Mouse (Mus musculus): ENCODE results near the gene Tmem150c. TPM values are rescaled to one million over a fixed set of nuclear protein-coding genes. Genes with fewer than 3 reads are reported as not detected.

The Tmem150c gene
- polyA plus RNA-seq, 1 experiment from 2014 or later: 5.2 TPM

DNA sequence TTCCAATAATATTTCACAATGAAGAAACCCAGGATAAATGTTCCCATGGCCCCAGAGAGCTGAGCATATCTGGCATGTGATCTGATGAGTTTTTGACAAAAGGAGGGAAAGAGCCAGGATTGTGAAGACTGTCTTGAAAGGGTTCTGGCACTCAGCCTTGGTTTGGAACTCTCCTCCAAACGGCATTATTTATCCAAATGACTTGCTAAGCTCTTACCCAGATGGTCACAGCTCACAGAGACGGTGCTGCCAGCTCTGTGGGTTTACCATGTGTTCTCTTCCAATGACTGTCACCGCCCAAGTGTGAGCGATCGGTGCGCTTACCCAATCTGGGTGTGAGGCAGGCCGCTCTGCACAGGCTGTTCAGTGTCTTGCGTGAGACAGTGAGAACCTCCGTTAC lies 50.7 kb downstream of the Tmem150c start:
- no peak overlapping the region for H3K4me3 ChIP-seq (ENCODE audit: low read depth, low read length)
- no peaks in the 10 kb centered on the region for H3K36me3 ChIP-seq (ENCODE audit: control insufficient read depth, insufficient read depth, low read length)
- H3K4me1 ChIP-seq (ENCODE audit: control insufficient read depth, insufficient read depth, low read length): no peaks in the 10 kb centered on the region; the same call in 1 of the 2 replicates
- DNase-seq (ENCODE audit: low spot score) (peak; percentile 89), ATAC-seq (ENCODE audit: low read depth) (peak; percentile 70)
- H3K9ac ChIP-seq (ENCODE audit: low read depth, low read length): no peak overlapping the region
- no peak overlapping the region for H3K27ac ChIP-seq (replicated peaks; ENCODE audit: low read depth, low read length)
- H3K9me3 ChIP-seq (ENCODE audit: control insufficient read depth, low read length): no peaks in the 10 kb centered on the region
- H3K4me2 ChIP-seq (ENCODE audit: low read depth, low read length): no peak overlapping the region
- 68% methylated on average over 9 of the region's 9 CpGs for WGBS
- no peaks in the 10 kb centered on the region for H3K27me3 ChIP-seq (replicated peaks; ENCODE audit: control insufficient read depth, insufficient read depth, low read length)

- ATAC-seq (ENCODE audit: low read depth): no peak
- no peak overlapping the region for H3K27ac ChIP-seq (replicated peaks; ENCODE audit: low read depth, low read length)
- H3K9ac ChIP-seq (ENCODE audit: low read depth, low read length): no peak overlapping the region
- no peaks in the 10 kb centered on the region for H3K36me3 ChIP-seq (ENCODE audit: control insufficient read depth, insufficient read depth, low read length)
- no peak overlapping the region for H3K4me3 ChIP-seq (ENCODE audit: low read depth, low read length)
- no peaks in the 10 kb centered on the region for H3K9me3 ChIP-seq (ENCODE audit: control insufficient read depth, low read length)
- no peak for DNase-seq (ENCODE audit: low spot score)
- no peaks in the 10 kb centered on the region for H3K27me3 ChIP-seq (replicated peaks; ENCODE audit: control insufficient read depth, insufficient read depth, low read length)
- WGBS: 90% methylated on average over 1 of the region's 1 CpGs
- H3K4me2 ChIP-seq (ENCODE audit: low read depth, low read length): no peak overlapping the region
- H3K4me1 ChIP-seq (ENCODE audit: control insufficient read depth, insufficient read depth, low read length): no peaks in the 10 kb centered on the region
Measured at GRCm38 (mm10) chr5:100102395-100102794, 57.2 kb downstream of the Tmem150c start.

DNA sequence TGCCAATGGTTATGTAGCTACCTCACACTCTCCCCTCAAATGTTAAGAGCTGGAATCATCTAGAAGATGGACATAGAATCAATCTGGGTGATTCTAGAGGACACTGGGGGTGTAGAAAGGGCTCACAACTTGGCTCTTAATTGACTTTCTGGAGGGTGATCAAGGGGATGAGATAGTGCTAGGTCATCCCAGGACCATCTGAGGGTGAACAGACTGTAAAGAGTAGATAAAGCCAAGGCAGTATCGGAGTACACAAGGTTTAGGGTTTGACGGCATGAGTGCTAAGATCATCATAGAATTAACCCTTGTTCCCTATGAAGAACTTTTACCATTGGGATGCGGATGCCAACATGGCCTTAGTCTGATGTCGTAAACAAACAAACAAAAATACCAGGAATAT lies 61.6 kb downstream of the Tmem150c start:
- no peak overlapping the region for H3K27ac ChIP-seq (replicated peaks; ENCODE audit: low read depth, low read length)
- DNase-seq (ENCODE audit: low spot score) (no peak), ATAC-seq (ENCODE audit: low read depth) (no peak)
- H3K27me3 ChIP-seq (replicated peaks; ENCODE audit: control insufficient read depth, insufficient read depth, low read length): no peaks in the 10 kb centered on the region
- no peaks in the 10 kb centered on the region for H3K36me3 ChIP-seq (ENCODE audit: control insufficient read depth, insufficient read depth, low read length)
- no peak overlapping the region for H3K4me2 ChIP-seq (ENCODE audit: low read depth, low read length)
- no peaks in the 10 kb centered on the region for H3K9me3 ChIP-seq (ENCODE audit: control insufficient read depth, low read length)
- H3K9ac ChIP-seq (ENCODE audit: low read depth, low read length): no peak overlapping the region
- no peaks in the 10 kb centered on the region for H3K4me1 ChIP-seq (ENCODE audit: control insufficient read depth, insufficient read depth, low read length)
- WGBS: 91% methylated on average over 4 of the region's 4 CpGs
- no peak overlapping the region for H3K4me3 ChIP-seq (ENCODE audit: low read depth, low read length)

- ATAC-seq (ENCODE audit: low read depth) (no peak), DNase-seq (ENCODE audit: low spot score) (no peak)
- Histone ChIP-seq H3K4me3 (ENCODE audit: low read depth, low read length) (no peak overlapping the region), H3K4me1 (ENCODE audit: control insufficient read depth, insufficient read depth, low read length) (no peaks in the 10 kb centered on the region), H3K36me3 (ENCODE audit: control insufficient read depth, insufficient read depth, low read length) (no peaks in the 10 kb centered on the region), H3K4me2 (ENCODE audit: low read depth, low read length) (no peak overlapping the region), H3K27me3 (replicated peaks; ENCODE audit: control insufficient read depth, insufficient read depth, low read length) (no peaks in the 10 kb centered on the region), H3K27ac (replicated peaks; ENCODE audit: low read depth, low read length) (no peak overlapping the region), H3K9me3 (ENCODE audit: control insufficient read depth, low read length) (no peaks in the 10 kb centered on the region), H3K9ac (ENCODE audit: low read depth, low read length) (no peak overlapping the region)
- 58% methylated on average over 5 of the region's 5 CpGs for WGBS
Measured at GRCm38 (mm10) chr5:100096955-100097354, 62.7 kb downstream of the Tmem150c start.

GRCm38 (mm10) chr5:100091602-100092001 lies 68.0 kb downstream of the Tmem150c start:
- H3K9me3 ChIP-seq (ENCODE audit: control insufficient read depth, low read length): no peaks in the 10 kb centered on the region
- no peaks in the 10 kb centered on the region for H3K27me3 ChIP-seq (replicated peaks; ENCODE audit: control insufficient read depth, insufficient read depth, low read length)
- 0 out of 2 replicates have a peak, but pooled peaks cover 6% of the 10 kb centered on the region for H3K4me1 ChIP-seq (ENCODE audit: control insufficient read depth, insufficient read depth, low read length)
- 6% methylated on average over 15 of the region's 17 CpGs for WGBS
- H3K36me3 ChIP-seq (ENCODE audit: control insufficient read depth, insufficient read depth, low read length): no peaks in the 10 kb centered on the region
- H3K4me3 ChIP-seq (ENCODE audit: low read depth, low read length): no peak overlapping the region
- peak overlapping the region; percentile 17; the same call in 1 of the 2 replicates for H3K9ac ChIP-seq (ENCODE audit: low read depth, low read length)
- peak; percentile 94 for ATAC-seq (ENCODE audit: low read depth)
- peak; percentile 77 for DNase-seq (ENCODE audit: low spot score)
- no peak overlapping the region for H3K27ac ChIP-seq (replicated peaks; ENCODE audit: low read depth, low read length)
- H3K4me2 ChIP-seq (ENCODE audit: low read depth, low read length): peak overlapping the region; percentile 29

DNA sequence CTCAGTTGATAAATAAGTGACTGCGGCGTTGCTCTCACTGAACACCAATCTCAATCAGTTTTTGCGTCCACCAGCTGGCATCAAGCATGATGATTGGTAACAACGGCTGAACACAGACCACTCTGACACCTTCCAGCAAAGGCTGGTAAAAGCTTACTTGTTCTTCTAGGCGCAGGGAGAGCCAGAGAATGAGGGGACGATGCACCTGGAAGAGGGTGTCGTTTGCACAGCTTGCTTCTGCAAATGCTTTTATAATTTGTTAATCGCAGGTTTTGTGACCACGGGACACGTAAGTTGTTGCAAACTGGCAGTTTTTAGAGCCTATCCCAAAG lies 68.4 kb downstream of the Tmem150c start:
- H3K9ac ChIP-seq (ENCODE audit: low read depth, low read length): no peak overlapping the region
- ATAC-seq (ENCODE audit: low read depth): peak; percentile 35; the same call in 1 of the 2 replicates

GRCm38 (mm10) chr5:100090515-100091262 lies 68.9 kb downstream of the Tmem150c start:
- H3K4me1 ChIP-seq (ENCODE audit: control insufficient read depth, insufficient read depth, low read length): 0 out of 2 replicates have a peak, but pooled peaks cover 6% of the 10 kb centered on the region
- no peaks in the 10 kb centered on the region for H3K9me3 ChIP-seq (ENCODE audit: control insufficient read depth, low read length)
- H3K27ac ChIP-seq (replicated peaks; ENCODE audit: low read depth, low read length): no peak overlapping the region
- H3K4me2 ChIP-seq (ENCODE audit: low read depth, low read length): peak overlapping the region; percentile 29; the same call in 1 of the 2 replicates
- H3K27me3 ChIP-seq (replicated peaks; ENCODE audit: control insufficient read depth, insufficient read depth, low read length): no peaks in the 10 kb centered on the region
- H3K4me3 ChIP-seq (ENCODE audit: low read depth, low read length): no peak overlapping the region
- no peak overlapping the region for H3K9ac ChIP-seq (ENCODE audit: low read depth, low read length)
- no peak for ATAC-seq (ENCODE audit: low read depth)
- no peaks in the 10 kb centered on the region for H3K36me3 ChIP-seq (ENCODE audit: control insufficient read depth, insufficient read depth, low read length)
- WGBS: 39% methylated on average over 12 of the region's 12 CpGs
- DNase-seq (ENCODE audit: low spot score): no peak

More for the DNA sequence above, 68.4 kb downstream of the Tmem150c start:
- DNase-seq (ENCODE audit: low spot score): no peak
- no peaks in the 10 kb centered on the region for H3K36me3 ChIP-seq (ENCODE audit: control insufficient read depth, insufficient read depth, low read length)
- H3K4me3 ChIP-seq (ENCODE audit: low read depth, low read length): no peak overlapping the region
- no peak overlapping the region for H3K27ac ChIP-seq (replicated peaks; ENCODE audit: low read depth, low read length)
- no peaks in the 10 kb centered on the region for H3K9me3 ChIP-seq (ENCODE audit: control insufficient read depth, low read length)
- peak overlapping the region; percentile 29 for H3K4me2 ChIP-seq (ENCODE audit: low read depth, low read length)
- H3K27me3 ChIP-seq (replicated peaks; ENCODE audit: control insufficient read depth, insufficient read depth, low read length): no peaks in the 10 kb centered on the region
- WGBS: 36% methylated on average over 10 of the region's 10 CpGs
- H3K4me1 ChIP-seq (ENCODE audit: control insufficient read depth, insufficient read depth, low read length): 0 out of 2 replicates have a peak, but pooled peaks cover 6% of the 10 kb centered on the region

- Histone ChIP-seq H3K27ac (replicated peaks; ENCODE audit: low read depth, low read length) (no peak overlapping the region), H3K4me2 (ENCODE audit: low read depth, low read length) (no peak overlapping the region), H3K4me3 (ENCODE audit: low read depth, low read length) (no peak overlapping the region), H3K9ac (ENCODE audit: low read depth, low read length) (no peak overlapping the region), H3K9me3 (ENCODE audit: control insufficient read depth, low read length) (no peaks in the 10 kb centered on the region), H3K27me3 (replicated peaks; ENCODE audit: control insufficient read depth, insufficient read depth, low read length) (no peaks in the 10 kb centered on the region), H3K36me3 (ENCODE audit: control insufficient read depth, insufficient read depth, low read length) (no peaks in the 10 kb centered on the region), H3K4me1 (ENCODE audit: control insufficient read depth, insufficient read depth, low read length) (peaks cover 8% of the 10 kb centered on the region; the same call in 1 of the 2 replicates)
- ATAC-seq (ENCODE audit: low read depth): peak; percentile 34; the same call in 1 of the 2 replicates
- 52% methylated on average over 8 of the region's 8 CpGs for WGBS
- no peak for DNase-seq (ENCODE audit: low spot score)
Measured at GRCm38 (mm10) chr5:100085097-100085496, 74.5 kb downstream of the Tmem150c start.

Data from embryonic facial prominence, embryonic 14.5 days (tissue).